Mouse (Mus musculus) erythroblast, embryonic 14.5 days (primary cell): ENCODE results near the gene Coq2.

Source experiments
- GATA1 ChIP-seq: IDR thresholded peaks from 2 replicates; pipeline ENCODE4 v1.6.1; 2012; ENCODE audit warnings: low read length, inconsistent platforms, mixed read lengths
- TAL1 ChIP-seq: IDR thresholded peaks from 3 replicates; pipeline ENCODE4 v1.6.1; 2012; ENCODE audit warnings: low read length, inconsistent platforms, mixed read lengths

GRCm38 (mm10) chr5:100632540-100633129 lies 42.3 kb downstream of the Coq2 start:
- TF ChIP-seq GATA1 (no peak), TAL1 (no peak)
